Mouse (Mus musculus): Measurements from ENCODE around the gene Tnfrsf1a.

DNA sequence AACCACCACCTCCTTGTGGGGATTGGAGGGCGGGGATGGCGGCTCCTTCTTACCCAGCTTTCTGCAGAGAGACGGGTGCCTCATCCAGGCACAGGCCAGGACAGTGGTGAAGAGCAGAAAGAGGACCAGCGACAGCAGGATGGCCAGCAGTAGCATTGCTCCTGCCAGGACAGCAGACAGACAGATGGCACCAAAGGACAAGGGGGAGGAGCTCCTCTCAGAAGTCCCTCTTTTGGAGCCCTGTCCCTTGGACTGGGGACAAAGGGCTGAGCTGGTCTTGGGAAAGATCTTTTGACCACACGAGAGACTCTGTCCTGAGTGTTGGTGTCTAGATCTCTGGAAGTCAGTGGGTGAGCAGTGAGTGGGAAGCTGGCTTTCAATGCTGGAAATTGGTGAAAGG lies 39.8 kb upstream of the Tnfrsf1a start:
- no peak for TF ChIP-seq POLR2A (IDR thresholded peaks at IDR 0.05; ENCODE audit: control insufficient read depth, low read depth, low read length)
- no peak for TF ChIP-seq CTCF (IDR thresholded peaks at IDR 0.05; ENCODE audit: control insufficient read depth, insufficient read depth, insufficient replicate concordance, low read depth, low read length)
